Mouse (Mus musculus): ENCODE measurements around the gene Tmem201.

GRCm38 (mm10) chr4:149723021-149723390 is 14.8 kb downstream of the Tmem201 start:
- TF ChIP-seq FLI1 (IDR thresholded peaks at IDR 0.05; ENCODE audit: low read length) (no peak), GATA1 (IDR thresholded peaks at IDR 0.05; ENCODE audit: borderline replicate concordance, low read length) (no peak)
